Mouse (Mus musculus) ES-E14 (cell line): ENCODE measurements around the gene AI481877. TPM values are rescaled to one million over a fixed set of nuclear protein-coding genes. Genes with fewer than 3 reads are reported as not detected.

Experiments
- DNase-seq: peaks from one replicate; pipeline ENCODE4 v3.0.0-alpha.2; 2013; ENCODE audit warnings: low read depth, low spot score
- H3K27ac ChIP-seq: 2 replicates; pipeline ENCODE4 v1.5.1; 2012; ENCODE audit warnings: low read depth, mild to moderate bottlenecking, low read length, moderate library complexity, mixed read lengths; ENCODE audit not compliant: poor library complexity, insufficient read depth, severe bottlenecking
- H3K36me3 ChIP-seq: 2 replicates; pipeline ENCODE4 v1.6.1; 2012; ENCODE audit warnings: mild to moderate bottlenecking, low read length, moderate library complexity, mixed read lengths; ENCODE audit not compliant: control insufficient read depth, poor library complexity, insufficient read depth, severe bottlenecking
- H3K4me1 ChIP-seq, 2 experiments: fragments of 150-350 bp in 1 of 2; sonication (generic) in 1 of 2; 2 replicates each; pipeline ENCODE4 v1.6.1; 2012; ENCODE audit warnings: low read length in 2 of 2, mild to moderate bottlenecking in 1 of 2, mixed read lengths in 1 of 2; ENCODE audit not compliant: control insufficient read depth in 2 of 2, insufficient read depth in 2 of 2, poor library complexity in 1 of 2
- H3K4me3 ChIP-seq, 2 experiments: fragments of 150-350 bp in 1 of 2; sonication (generic) in 1 of 2; 2 replicates each; pipeline ENCODE4 v1.5.1; 2012; ENCODE audit warnings: low read length in 2 of 2, low read depth in 1 of 2, mild to moderate bottlenecking in 1 of 2, mixed read lengths in 1 of 2; ENCODE audit not compliant: insufficient read depth in 1 of 2, poor library complexity in 1 of 2, severe bottlenecking in 1 of 2
- H3K9ac ChIP-seq: 2 replicates; pipeline ENCODE4 v1.6.1; 2012; ENCODE audit warnings: low read depth, mild to moderate bottlenecking, low read length, mixed read lengths; ENCODE audit not compliant: poor library complexity, insufficient read depth, severe bottlenecking
- H3K9me3 ChIP-seq: fragments of 150-350 bp; sonication (generic); 2 replicates; pipeline ENCODE4 v1.6.1; 2012; ENCODE audit warnings: low read depth, mild to moderate bottlenecking, low read length; ENCODE audit not compliant: control insufficient read depth, insufficient read depth
- CHD2 ChIP-seq: IDR thresholded peaks from 2 replicates; pipeline ENCODE4 v1.6.1; 2014; ENCODE audit warnings: mild to moderate bottlenecking, low read depth, low read length, inconsistent platforms
- HCFC1 ChIP-seq: IDR thresholded peaks from 2 replicates; pipeline ENCODE4 v1.6.1; 2012; ENCODE audit warnings: low read length, inconsistent platforms, borderline replicate concordance; ENCODE audit not compliant: insufficient read depth
- MAFK ChIP-seq: IDR thresholded peaks from 2 replicates; pipeline ENCODE4 v1.6.1; 2014; ENCODE audit warnings: mild to moderate bottlenecking, low read depth, low read length, inconsistent platforms; ENCODE audit not compliant: insufficient read depth
- ZC3H11A ChIP-seq: IDR thresholded peaks from 2 replicates; pipeline ENCODE4 v1.6.1; 2012; ENCODE audit warnings: low read depth, mild to moderate bottlenecking, inconsistent platforms, low read length, borderline replicate concordance
- ZNF384 ChIP-seq: IDR thresholded peaks from 2 replicates; pipeline ENCODE4 v1.6.1; 2012; ENCODE audit warnings: low read depth, low read length, inconsistent platforms
- in situ Hi-C, 2 experiments: fragments of 600-800 bp; cut with MboI; formaldehyde crosslinking; loops; one replicate each; pipeline ENCODE4 v1.15.1; 2025; ENCODE audit warnings: low sequenced_read_pairs in 2 of 2, inconsistent platforms in 1 of 2; ENCODE audit not compliant: unreplicated experiment in 2 of 2
- total RNA-seq: library from RNA; depleted of rRNA; stranded (reverse); fragments of 300-350 nt; gene quantifications from 2 replicates; pipeline ENCODE4 v1.2.3, GENCODE M21; 2012

Gene AI481877
- total RNA-seq, 1 experiment = 0.98 TPM

DNA sequence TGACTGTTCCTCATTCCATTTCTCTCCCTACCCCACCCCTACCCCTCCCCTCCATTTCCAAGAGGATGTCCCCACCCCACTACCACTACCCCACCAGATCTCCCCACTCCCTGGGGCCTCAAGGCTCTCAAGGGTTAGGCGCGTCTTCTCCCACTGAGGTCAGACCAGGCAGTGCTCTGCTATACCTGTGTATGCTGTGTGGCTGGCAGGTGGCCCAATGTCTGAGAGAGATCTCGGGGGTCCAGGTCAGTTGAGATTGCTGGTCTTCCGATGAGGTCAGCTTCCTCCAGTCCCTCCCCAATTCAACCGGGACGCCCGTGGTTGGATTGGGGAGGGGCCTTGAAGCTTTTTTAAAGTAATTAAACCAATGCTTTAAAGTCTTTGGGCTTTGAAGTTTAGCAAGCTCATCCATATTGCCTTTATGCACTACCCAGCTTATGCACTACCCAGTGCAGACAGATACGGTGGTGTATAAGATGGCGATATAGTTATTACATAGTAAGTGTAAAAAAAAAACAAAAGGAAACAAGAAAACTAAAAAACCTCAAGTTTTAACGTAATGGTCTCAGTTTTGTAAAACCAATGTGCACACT is 104.4 kb downstream of the AI481877 start:
- peak overlapping the region; percentile 67 to 70 for H3K4me3 ChIP-seq
- no peaks in the 10 kb centered on the region for H3K9me3 ChIP-seq
- TF ChIP-seq ZNF384 = no peak
- TF ChIP-seq ZC3H11A = no peak
- TF ChIP-seq HCFC1 = no peak
- TF ChIP-seq MAFK = no peak
- peaks cover 3 to 5% of the 10 kb centered on the region in 2 experiments; a peak in 2 of 4 replicates for H3K4me1 ChIP-seq
- no peak overlapping the region for H3K9ac ChIP-seq
- no peak overlapping the region for H3K27ac ChIP-seq
- DNase-seq = no peak
- no peaks in the 10 kb centered on the region for H3K36me3 ChIP-seq
- in situ Hi-C loops = no loop called here

DNA sequence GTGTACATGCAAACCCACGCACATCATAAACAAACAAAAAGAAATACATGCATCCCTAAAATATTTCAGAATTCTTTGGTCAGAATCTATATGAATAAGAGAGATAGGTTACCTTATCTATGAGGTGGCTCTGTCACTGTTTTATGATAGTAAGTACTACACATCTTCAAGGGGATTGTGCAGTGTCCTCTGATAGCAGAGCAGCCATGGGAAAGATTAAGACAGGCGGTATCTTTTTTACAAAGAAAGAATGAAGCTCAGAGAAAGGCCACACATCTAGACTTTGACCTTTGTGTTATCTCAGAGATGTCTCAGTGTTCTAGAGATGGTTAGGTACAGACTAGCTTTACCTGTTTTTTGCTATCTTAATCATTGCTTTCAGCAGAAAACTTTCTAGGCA is 121.9 kb downstream of the AI481877 start:
- H3K4me1 ChIP-seq = 0 out of 4 replicates have a peak, but pooled peaks cover 0 to 4% of the 10 kb centered on the region in 2 experiments
- TF ChIP-seq ZC3H11A (no peak), HCFC1 (no peak), MAFK (no peak), ZNF384 (no peak), CHD2 (no peak)
- no peak for DNase-seq
- in situ Hi-C loops = no loop called here
- no peaks in the 10 kb centered on the region for H3K9me3 ChIP-seq
- H3K36me3 ChIP-seq = no peaks in the 10 kb centered on the region; the same call in 1 of the 2 replicates
- no peak overlapping the region for H3K4me3 ChIP-seq
- H3K9ac ChIP-seq = no peak overlapping the region
- no peak overlapping the region for H3K27ac ChIP-seq

DNA sequence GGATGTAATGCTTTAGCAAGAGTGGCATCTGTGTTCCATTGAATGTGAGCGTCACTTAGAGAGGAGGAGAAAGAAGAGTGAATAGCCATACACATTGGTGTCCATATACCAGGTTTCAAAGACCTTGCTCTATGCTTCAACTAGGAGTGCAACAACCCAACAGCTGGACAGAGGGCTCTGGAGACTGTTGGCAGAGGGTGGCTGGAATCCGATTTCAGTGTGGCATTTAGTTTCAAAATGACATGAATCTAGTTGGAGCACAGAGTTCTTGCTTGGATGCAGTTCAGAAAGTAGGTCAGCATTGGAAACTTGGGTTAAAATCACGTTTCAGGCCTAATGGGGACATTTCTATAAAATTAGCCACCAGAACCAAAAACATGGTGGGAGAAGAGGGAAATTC is 123.6 kb downstream of the AI481877 start:
- Histone ChIP-seq H3K4me3 (no peak overlapping the region), H3K9me3 (no peaks in the 10 kb centered on the region), H3K36me3 (no peaks in the 10 kb centered on the region; the same call in 1 of the 2 replicates), H3K4me1 (0 out of 4 replicates have a peak, but pooled peaks cover 0 to 4% of the 10 kb centered on the region in 2 experiments), H3K9ac (no peak overlapping the region), H3K27ac (no peak overlapping the region)
- no peak for DNase-seq
- in situ Hi-C loops = no loop called here
- TF ChIP-seq ZC3H11A (no peak), HCFC1 (no peak), CHD2 (no peak), ZNF384 (no peak), MAFK (no peak)

DNA sequence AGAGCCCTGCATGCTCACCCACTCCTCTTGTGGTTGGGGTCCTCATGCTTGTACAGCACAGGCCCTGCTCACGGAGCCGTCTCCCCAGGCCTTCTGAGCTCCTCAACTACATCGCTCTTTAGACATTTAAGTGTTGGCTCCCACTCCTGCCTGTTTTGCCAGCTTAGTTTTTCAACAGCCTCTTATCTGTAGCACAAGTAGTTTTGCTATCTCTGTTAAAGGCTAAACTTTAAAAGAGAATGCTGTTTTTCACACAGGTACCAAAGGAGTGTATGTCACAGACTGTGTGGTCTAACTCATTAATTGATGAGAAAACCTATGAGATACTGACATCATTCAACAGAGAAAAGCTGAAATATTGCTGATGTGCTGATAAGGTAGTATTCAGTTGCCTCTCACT is 127.3 kb downstream of the AI481877 start:
- Histone ChIP-seq H3K9me3 (no peaks in the 10 kb centered on the region), H3K27ac (no peak overlapping the region), H3K4me3 (no peak overlapping the region), H3K4me1 (peaks cover 0 to 2% of the 10 kb centered on the region in 2 experiments; a peak in 1 of 4 replicates), H3K9ac (no peak overlapping the region), H3K36me3 (no peaks in the 10 kb centered on the region; the same call in 1 of the 2 replicates)
- no peak for TF ChIP-seq ZC3H11A
- no peak for TF ChIP-seq MAFK
- TF ChIP-seq ZNF384 = no peak
- DNase-seq = no peak
- in situ Hi-C loops = no loop called here

DNA sequence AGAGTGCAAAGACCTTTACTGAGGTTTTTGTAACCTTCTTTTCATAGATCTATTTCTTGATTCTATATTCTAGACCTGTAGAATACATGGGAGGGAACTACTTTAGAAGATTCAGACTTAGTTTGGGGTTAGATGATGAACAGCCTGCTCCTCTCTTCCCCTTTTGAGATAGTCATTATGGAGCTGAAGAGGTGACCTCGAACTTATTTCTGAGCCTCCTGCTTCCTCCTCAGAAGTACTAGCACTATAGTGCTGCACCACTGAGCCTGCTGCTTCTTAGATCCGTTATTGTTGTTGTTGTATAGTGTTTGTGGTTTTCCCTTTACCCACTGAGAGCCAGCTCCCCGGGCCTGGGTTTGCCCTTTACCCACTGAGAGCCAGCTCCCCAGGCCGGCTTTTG is 129.1 kb downstream of the AI481877 start:
- Histone ChIP-seq H3K9me3 (no peaks in the 10 kb centered on the region), H3K4me3 (no peak overlapping the region), H3K4me1 (peaks cover 0 to 2% of the 10 kb centered on the region in 2 experiments; a peak in 1 of 4 replicates), H3K9ac (no peak overlapping the region), H3K36me3 (no peaks in the 10 kb centered on the region; the same call in 1 of the 2 replicates), H3K27ac (no peak overlapping the region)
- in situ Hi-C loops = no loop called here
- DNase-seq = no peak
- TF ChIP-seq CHD2 (no peak), ZNF384 (no peak), HCFC1 (no peak), MAFK (no peak), ZC3H11A (no peak)
